Mouse (Mus musculus) kidney, adult 2 months (tissue): ENCODE results near the gene C2cd4d.

Source experiments
- CTCF ChIP-seq: fragments of 200-500 bp; conservative IDR thresholded peaks from 2 replicates; pipeline ENCODE4 v1.5.1; 2011; ENCODE audit warnings: low read depth, mild to moderate bottlenecking, control low read depth, low read length, moderate library complexity, mixed read lengths; ENCODE audit not compliant: insufficient read depth, insufficient read length
- POLR2A ChIP-seq: fragments of 200-500 bp; IDR thresholded peaks from one replicate; pipeline ENCODE4 v1.6.1; 2011; ENCODE audit warnings: low read depth, low read length, control low read depth

DNA sequence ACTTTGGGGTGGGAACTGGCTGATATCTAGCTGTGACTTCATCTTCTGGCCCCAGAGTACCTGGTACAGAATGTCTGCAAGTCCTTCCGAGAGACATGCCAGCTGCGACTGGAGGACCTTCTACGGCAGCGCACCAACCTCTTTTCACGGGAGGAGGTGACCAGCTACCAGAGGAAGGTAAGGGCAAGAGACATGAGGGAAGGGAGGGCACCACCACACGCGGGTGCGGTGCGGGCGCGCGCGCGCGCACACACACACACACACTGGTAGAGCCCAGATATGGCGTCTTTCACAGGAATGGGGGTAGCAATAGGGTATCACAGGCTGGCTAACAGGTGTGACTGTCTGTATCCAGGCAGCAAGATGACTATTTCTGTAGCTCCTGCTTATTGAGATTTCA, 27.2 kb downstream of the C2cd4d start:
- TF ChIP-seq CTCF (no peak), POLR2A (no peak)
